Mouse (Mus musculus) myocyte (in vitro differentiated cells): ENCODE measurements around the gene Nptxr. TPM values are rescaled to one million over a fixed set of nuclear protein-coding genes. Genes with fewer than 3 reads are reported as not detected.

ENCODE experiments used
- H3K27me3 ChIP-seq: one replicate; pipeline ENCODE4 v1.6.1; 2011; ENCODE audit not compliant: control insufficient read depth, insufficient read depth, insufficient read length
- H3K36me3 ChIP-seq: one replicate; pipeline ENCODE4 v1.6.1; 2011; ENCODE audit not compliant: control insufficient read depth, insufficient read depth
- H3K4me2 ChIP-seq: one replicate; pipeline ENCODE4 v1.6.1; 2011; ENCODE audit warnings: low read depth, control low read depth
- H3K4me3 ChIP-seq: one replicate; pipeline ENCODE4 v1.5.1; 2011; ENCODE audit warnings: mild to moderate bottlenecking, control low read depth, moderate library complexity
- H3K79me2 ChIP-seq: one replicate; pipeline ENCODE4 v1.6.1; 2011; ENCODE audit not compliant: control insufficient read depth, insufficient read depth
- H3ac ChIP-seq: one replicate; pipeline ENCODE4 v1.6.1; 2011; ENCODE audit not compliant: control insufficient read depth, insufficient read length
- CEBPB ChIP-seq: IDR thresholded peaks from 2 replicates; pipeline ENCODE4 v1.6.1; 2011; ENCODE audit warnings: mild to moderate bottlenecking, moderate library complexity; ENCODE audit not compliant: poor library complexity, insufficient read depth, severe bottlenecking
- E2F4 ChIP-seq: IDR thresholded peaks from one replicate; pipeline ENCODE4 v1.6.1; 2011; ENCODE audit warnings: mild to moderate bottlenecking, control low read depth, moderate library complexity; ENCODE audit not compliant: insufficient read depth
- MAX ChIP-seq: IDR thresholded peaks from one replicate; pipeline ENCODE4 v1.6.1; 2011; ENCODE audit warnings: low read depth, mild to moderate bottlenecking, control low read depth
- MYOD1 ChIP-seq, 3 experiments: IDR thresholded peaks; one replicate each; pipeline ENCODE4 v1.6.1; 2011; ENCODE audit warnings: control low read depth in 2 of 3, low read depth in 2 of 3, mild to moderate bottlenecking in 2 of 3, moderate library complexity in 1 of 3; ENCODE audit not compliant: insufficient read length in 2 of 3, control insufficient read depth in 1 of 3
- MYOG ChIP-seq, 3 experiments: IDR thresholded peaks; one replicate each; pipeline ENCODE4 v1.6.1; 2011; ENCODE audit warnings: control low read depth in 2 of 3, low read depth in 2 of 3, mild to moderate bottlenecking in 2 of 3; ENCODE audit not compliant: insufficient read length in 2 of 3, control insufficient read depth in 1 of 3, insufficient read depth in 1 of 3
- POLR2A ChIP-seq: IDR thresholded peaks from one replicate; pipeline ENCODE4 v1.6.1; 2011; ENCODE audit warnings: low read depth, mild to moderate bottlenecking, control low read depth, moderate library complexity; ENCODE audit not compliant: insufficient read length
- POLR2AphosphoS2 ChIP-seq: IDR thresholded peaks from one replicate; pipeline ENCODE4 v1.6.1; 2011; ENCODE audit warnings: low read depth, control low read depth; ENCODE audit not compliant: insufficient read length
- REST ChIP-seq: IDR thresholded peaks from one replicate; pipeline ENCODE4 v1.6.1; 2011; ENCODE audit warnings: mild to moderate bottlenecking, control low read depth, moderate library complexity; ENCODE audit not compliant: insufficient read depth, insufficient read length
- SRF ChIP-seq: IDR thresholded peaks from one replicate; pipeline ENCODE4 v1.6.1; 2011; ENCODE audit warnings: low read depth; ENCODE audit not compliant: control insufficient read depth, insufficient read length
- TCF12 ChIP-seq: IDR thresholded peaks from one replicate; pipeline ENCODE4 v1.6.1; 2011; ENCODE audit warnings: mild to moderate bottlenecking, control low read depth; ENCODE audit not compliant: poor library complexity, insufficient read depth, severe bottlenecking
- TCF3 ChIP-seq: IDR thresholded peaks from one replicate; pipeline ENCODE4 v1.6.1; 2011; ENCODE audit warnings: low read depth, control low read depth; ENCODE audit not compliant: insufficient read length
- USF1 ChIP-seq: IDR thresholded peaks from one replicate; pipeline ENCODE4 v1.6.1; 2011; ENCODE audit warnings: low read depth, mild to moderate bottlenecking, control low read depth, moderate library complexity
- polyA plus RNA-seq: library from polyadenylated mRNA; unstranded; fragments of >200 nt; fragmentation: generic; extraction: Trizol; gene quantifications from one replicate; pipeline ENCODE4 v1.2.1, GENCODE M21; 2012; ENCODE audit warnings: missing spikeins

Nptxr gene
- polyA plus RNA-seq, 1 experiment, result 14.3 TPM

GRCm38 (mm10) chr15:79833251-79834050 lies 28.9 kb upstream of the Nptxr start:
- peak overlapping the region; percentile 83 for H3K4me2 ChIP-seq
- H3K27me3 ChIP-seq, result no peaks in the 10 kb centered on the region
- H3K36me3 ChIP-seq, result no peaks in the 10 kb centered on the region
- H3K79me2 ChIP-seq, result peaks cover 15% of the 10 kb centered on the region
- no peak for TF ChIP-seq TCF3
- no peak for TF ChIP-seq USF1
- TF ChIP-seq MAX, result no peak
- peak overlapping the region; percentile 63 for H3ac ChIP-seq
- peak overlapping the region; percentile 74 for H3K4me3 ChIP-seq

GRCm38 (mm10) chr15:79832064-79832900 lies 27.7 kb upstream of the Nptxr start:
- TF ChIP-seq MYOD1 (IDR thresholded peaks at IDR 0.05; ENCODE audit: control insufficient read depth in 1 of 3, insufficient read length in 2 of 3, low read depth in 2 of 3) (peak in 2 of 3 experiments; percentile 65 to 83), POLR2A (no peak), MYOG (IDR thresholded peaks at IDR 0.05; ENCODE audit: control insufficient read depth in 1 of 3, insufficient read depth in 1 of 3, insufficient read length in 2 of 3, low read depth in 2 of 3) (peak; percentile 15 to 58 (median 19)), POLR2AphosphoS2 (no peak)

GRCm38 (mm10) chr15:79830388-79830787 lies 25.8 kb upstream of the Nptxr start:
- H3K36me3 ChIP-seq, result no peaks in the 10 kb centered on the region
- TF ChIP-seq E2F4 (no peak), POLR2AphosphoS2 (peak; percentile 14), TCF3 (no peak)
- H3K27me3 ChIP-seq, result no peaks in the 10 kb centered on the region
- no peak overlapping the region for H3K4me2 ChIP-seq
- H3K79me2 ChIP-seq, result peaks cover 15% of the 10 kb centered on the region
- no peak overlapping the region for H3ac ChIP-seq
- H3K4me3 ChIP-seq, result no peak overlapping the region

More at GRCm38 (mm10) chr15:79832064-79832900, 27.7 kb upstream of the Nptxr start:
- Histone ChIP-seq H3ac (no peak overlapping the region), H3K4me2 (peak overlapping the region; percentile 83), H3K4me3 (peak overlapping the region; percentile 74), H3K27me3 (no peaks in the 10 kb centered on the region), H3K36me3 (no peaks in the 10 kb centered on the region), H3K79me2 (peaks cover 15% of the 10 kb centered on the region)

- Histone ChIP-seq H3K27me3 (no peaks in the 10 kb centered on the region), H3K36me3 (no peaks in the 10 kb centered on the region), H3K79me2 (peaks cover 15% of the 10 kb centered on the region), H3K4me3 (no peak overlapping the region), H3K4me2 (no peak overlapping the region), H3ac (no peak overlapping the region)
- TF ChIP-seq MAX (no peak), TCF12 (no peak), USF1 (no peak), MYOG (IDR thresholded peaks at IDR 0.05; ENCODE audit: control insufficient read depth in 1 of 3, insufficient read depth in 1 of 3, insufficient read length in 2 of 3, low read depth in 2 of 3) (no peak), MYOD1 (IDR thresholded peaks at IDR 0.05; ENCODE audit: control insufficient read depth in 1 of 3, insufficient read length in 2 of 3, low read depth in 2 of 3) (no peak), POLR2AphosphoS2 (no peak)
Measured at GRCm38 (mm10) chr15:79829431-79829830, 24.9 kb upstream of the Nptxr start.

GRCm38 (mm10) chr15:79828366-79829035 lies 23.9 kb upstream of the Nptxr start:
- Histone ChIP-seq H3K4me3 (no peak overlapping the region), H3ac (no peak overlapping the region), H3K79me2 (peaks cover 13% of the 10 kb centered on the region), H3K36me3 (no peaks in the 10 kb centered on the region), H3K4me2 (no peak overlapping the region), H3K27me3 (no peaks in the 10 kb centered on the region)
- TF ChIP-seq POLR2AphosphoS2 (no peak), POLR2A (no peak), USF1 (no peak), TCF3 (no peak), REST (no peak), MAX (no peak), MYOG (IDR thresholded peaks at IDR 0.05; ENCODE audit: control insufficient read depth in 1 of 3, insufficient read depth in 1 of 3, insufficient read length in 2 of 3, low read depth in 2 of 3) (no peak), SRF (no peak), E2F4 (no peak), TCF12 (no peak), MYOD1 (IDR thresholded peaks at IDR 0.05; ENCODE audit: control insufficient read depth in 1 of 3, insufficient read length in 2 of 3, low read depth in 2 of 3) (no peak), CEBPB (no peak)
